Mouse (Mus musculus) thymus, postnatal 36 days (tissue): ENCODE measurements around the gene Alx3.

Source experiments
- DNase-seq, 2 experiments: peaks; one replicate each; pipeline ENCODE4 v3.0.0; 2022; ENCODE audit warnings: mixed read lengths in 2 of 2

Alx3 gene

GRCm38 (mm10) chr3:107594662-107595263, at the start of gene Alx3:
Gene Alx3, plus strand, starts transcription at chr3:107595031.
- DNase-seq = no peak

- no peak for DNase-seq
Measured at GRCm38 (mm10) chr3:107545278-107545677, 49.6 kb upstream of the Alx3 start.

- no peak for DNase-seq
Measured at GRCm38 (mm10) chr3:107545716-107546412, 49.0 kb upstream of the Alx3 start.

GRCm38 (mm10) chr3:107546956-107547355, 47.9 kb upstream of the Alx3 start:
- DNase-seq = no peak

- peak in 1 of 2 experiments; percentile 35 for DNase-seq
Measured at GRCm38 (mm10) chr3:107550409-107551049, 44.3 kb upstream of the Alx3 start.

- no peak for DNase-seq
Measured at GRCm38 (mm10) chr3:107554842-107555241, 40.0 kb upstream of the Alx3 start, which contains the start of gene Ubl4b. Gene Ubl4b, minus strand, starts transcription at chr3:107555073.

GRCm38 (mm10) chr3:107558740-107559139, 36.1 kb upstream of the Alx3 start:
- no peak for DNase-seq

GRCm38 (mm10) chr3:107559183-107559582, 35.6 kb upstream of the Alx3 start:
- DNase-seq = peak; percentile 15 to 16

- DNase-seq = no peak
Measured at GRCm38 (mm10) chr3:107562104-107562503, 32.7 kb upstream of the Alx3 start.

- DNase-seq = no peak
Measured at GRCm38 (mm10) chr3:107562591-107562990, 32.2 kb upstream of the Alx3 start.

GRCm38 (mm10) chr3:107563880-107564279, 31.0 kb upstream of the Alx3 start:
- no peak for DNase-seq

GRCm38 (mm10) chr3:107565331-107565730, 29.5 kb upstream of the Alx3 start:
- no peak for DNase-seq

GRCm38 (mm10) chr3:107567766-107568165, 27.1 kb upstream of the Alx3 start:
- DNase-seq = no peak

GRCm38 (mm10) chr3:107568721-107569120, 26.1 kb upstream of the Alx3 start:
- no peak for DNase-seq

- no peak for DNase-seq
Measured at GRCm38 (mm10) chr3:107571205-107571604, 23.6 kb upstream of the Alx3 start.

GRCm38 (mm10) chr3:107576807-107577206, 18.0 kb upstream of the Alx3 start:
- no peak for DNase-seq

GRCm38 (mm10) chr3:107577810-107578390, 16.9 kb upstream of the Alx3 start:
- no peak for DNase-seq

GRCm38 (mm10) chr3:107579466-107579865, 15.4 kb upstream of the Alx3 start:
- no peak for DNase-seq

- no peak for DNase-seq
Measured at GRCm38 (mm10) chr3:107581103-107582010, 13.5 kb upstream of the Alx3 start.

- DNase-seq = no peak
Measured at GRCm38 (mm10) chr3:107582130-107582874, 12.5 kb upstream of the Alx3 start.

- no peak for DNase-seq
Measured at GRCm38 (mm10) chr3:107582875-107583767, 11.7 kb upstream of the Alx3 start.
